Mouse (Mus musculus) erythroblast, embryonic 14.5 days (primary cell): ENCODE data around the gene Ydjc.

ENCODE experiments used
- GATA1 ChIP-seq: IDR thresholded peaks from 2 replicates; pipeline ENCODE4 v1.6.1; 2012; ENCODE audit warnings: low read length, inconsistent platforms, mixed read lengths
- TAL1 ChIP-seq: IDR thresholded peaks from 3 replicates; pipeline ENCODE4 v1.6.1; 2012; ENCODE audit warnings: low read length, inconsistent platforms, mixed read lengths

GRCm38 (mm10) chr16:17204990-17205389 is 60.6 kb downstream of the Ydjc start:
- TF ChIP-seq GATA1 (no peak), TAL1 (no peak)
